Mouse (Mus musculus): ENCODE results near the gene Obsl1. TPM values are rescaled to one million over a fixed set of nuclear protein-coding genes. Genes with fewer than 3 reads are reported as not detected.

Gene Obsl1
- polyA plus RNA-seq (2015; fragmentation: Nextera tagmentation; extraction: Ambion mirVana): 25.8 and 33.9 TPM in 2 replicates

DNA sequence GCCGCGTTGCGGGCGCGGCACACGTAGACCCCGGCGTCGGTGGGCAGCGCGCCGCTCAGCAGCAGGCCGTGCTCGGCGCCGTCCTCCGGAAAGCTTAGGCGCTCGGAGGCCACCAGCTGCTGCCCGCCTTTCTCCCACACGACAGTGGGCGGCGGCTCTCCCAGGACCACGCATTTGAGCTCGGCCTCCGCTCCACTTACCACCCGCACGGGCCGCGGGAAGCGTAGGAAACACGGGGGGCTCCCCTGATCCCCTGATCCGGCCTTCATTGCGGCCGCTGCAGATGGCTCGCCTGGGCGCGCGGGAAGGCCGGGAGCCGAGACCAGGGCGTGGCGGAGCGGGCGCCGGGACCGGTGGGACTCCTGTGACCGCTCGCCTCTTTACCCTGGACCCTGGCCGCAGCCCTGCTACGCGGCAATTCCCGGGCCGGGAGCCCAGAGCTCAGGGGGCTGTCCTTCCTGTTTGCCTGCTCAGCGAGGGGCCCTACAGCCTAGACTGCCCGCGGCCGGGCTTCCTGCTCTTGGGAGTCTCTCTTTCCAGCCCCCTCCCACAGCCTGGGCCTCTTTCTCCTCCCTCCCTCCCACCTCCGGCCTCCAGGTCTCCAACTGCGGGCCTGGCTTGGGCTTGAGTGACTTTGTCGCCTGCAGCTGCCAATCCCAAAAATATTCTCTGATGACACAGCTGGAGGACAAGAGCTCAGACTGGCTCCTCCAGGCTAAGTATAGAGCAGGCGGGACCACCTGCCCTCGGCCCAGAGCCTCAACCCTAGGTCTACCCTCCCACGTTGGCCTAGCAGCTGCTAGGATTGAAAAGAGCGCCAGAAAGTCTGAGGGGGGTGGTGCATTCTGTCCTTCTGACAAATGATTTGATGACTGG, at the start of gene Obsl1:
Obsl1 (minus strand) TSS at position 497 of the 876 bp plus-strand sequence.
- 0 out of 2 replicates have a peak, but pooled peaks cover 5% of the 10 kb centered on the region for H3K36me3 ChIP-seq (ENCODE audit: insufficient read depth, low read length)
- ATAC-seq (peak; percentile 85), DNase-seq (ENCODE audit: low spot score) (peak; percentile 91)
- peak within 1 kb of the TSS; percentile 78 for H3K4me3 ChIP-seq (ENCODE audit: low read depth, low read length)
- H3K9me3 ChIP-seq (ENCODE audit: low read length): no peaks in the 10 kb centered on the region
- peak within 1 kb of the TSS; percentile 85 for H3K9ac ChIP-seq (replicated peaks; ENCODE audit: low read depth)
- TF ChIP-seq CTCF (IDR thresholded peaks at IDR 0.05): no peak
- peaks cover 2% of the 10 kb centered on the region for H3K4me1 ChIP-seq (ENCODE audit: insufficient read depth, low read depth, low read length)
- WGBS: 1% methylated on average over 40 of the region's 65 CpGs
- H3K4me2 ChIP-seq (replicated peaks; ENCODE audit: low read depth, low read length): peak within 1 kb of the TSS; percentile 95
- peak within 1 kb of the TSS; percentile 90 for H3K27ac ChIP-seq (ENCODE audit: low read length)
- H3K27me3 ChIP-seq (replicated peaks; ENCODE audit: insufficient read depth, low read length): no peaks in the 10 kb centered on the region

DNA sequence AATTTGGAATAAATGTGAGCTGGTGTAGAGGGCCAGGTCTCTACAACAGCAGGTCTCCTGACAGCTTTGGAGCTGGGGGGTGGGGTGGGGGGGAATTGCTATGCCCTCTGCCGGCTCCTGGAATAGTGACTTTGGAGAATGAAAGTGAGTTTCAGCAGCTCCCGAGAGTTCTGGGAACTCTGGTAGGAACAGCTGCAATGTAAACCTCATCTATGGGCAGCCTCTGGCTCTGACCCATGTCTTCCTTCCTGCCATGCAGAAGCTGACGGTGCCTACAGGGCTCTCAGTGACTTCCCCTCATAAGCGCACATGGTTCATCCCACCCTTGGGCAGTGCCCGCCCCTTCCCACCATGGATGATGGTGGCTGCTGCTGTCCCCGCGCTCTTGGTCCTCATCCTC, 49.4 kb upstream of the Obsl1 start:
- Histone ChIP-seq H3K9me3 (ENCODE audit: low read length) (no peaks in the 10 kb centered on the region), H3K27ac (ENCODE audit: low read length) (no peak overlapping the region), H3K4me2 (replicated peaks; ENCODE audit: low read depth, low read length) (no peak overlapping the region), H3K4me1 (ENCODE audit: insufficient read depth, low read depth, low read length) (no peaks in the 10 kb centered on the region; the same call in 1 of the 2 replicates), H3K9ac (replicated peaks; ENCODE audit: low read depth) (no peak overlapping the region), H3K36me3 (ENCODE audit: insufficient read depth, low read length) (no peaks in the 10 kb centered on the region; the same call in 1 of the 2 replicates), H3K27me3 (replicated peaks; ENCODE audit: insufficient read depth, low read length) (no peaks in the 10 kb centered on the region), H3K4me3 (ENCODE audit: low read depth, low read length) (no peak overlapping the region)
- 76% methylated on average over 7 of the region's 7 CpGs for WGBS
- TF ChIP-seq EP300 (IDR thresholded peaks at IDR 0.05): no peak
- no peak for TF ChIP-seq CTCF (IDR thresholded peaks at IDR 0.05)
- ATAC-seq (no peak), DNase-seq (ENCODE audit: low spot score) (no peak)

DNA sequence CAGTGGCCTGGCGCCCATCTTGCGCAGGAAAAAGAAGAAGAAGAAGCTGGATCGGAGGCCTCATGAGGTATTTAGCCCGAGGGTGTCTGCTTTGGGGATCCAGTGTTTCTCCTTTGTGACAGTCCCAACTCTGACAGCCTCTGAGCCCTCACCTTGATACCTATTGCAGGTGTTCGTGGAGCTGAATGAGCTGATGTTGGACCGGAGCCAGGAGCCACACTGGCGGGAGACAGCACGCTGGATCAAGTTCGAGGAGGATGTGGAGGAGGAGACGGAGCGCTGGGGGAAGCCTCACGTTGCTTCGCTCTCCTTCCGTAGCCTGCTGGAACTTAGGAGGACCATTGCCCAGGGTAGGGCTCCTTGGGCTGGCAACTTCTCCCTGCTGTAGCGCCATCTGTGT, 44.3 kb upstream of the Obsl1 start:
- DNase-seq (ENCODE audit: low spot score) (no peak), ATAC-seq (no peak)
- no peaks in the 10 kb centered on the region for H3K9me3 ChIP-seq (ENCODE audit: low read length)
- peaks cover 3% of the 10 kb centered on the region; the same call in 1 of the 2 replicates for H3K4me1 ChIP-seq (ENCODE audit: insufficient read depth, low read depth, low read length)
- 71% methylated on average over 15 of the region's 15 CpGs for WGBS
- H3K9ac ChIP-seq (replicated peaks; ENCODE audit: low read depth): no peak overlapping the region
- H3K27me3 ChIP-seq (replicated peaks; ENCODE audit: insufficient read depth, low read length): no peaks in the 10 kb centered on the region
- TF ChIP-seq CTCF (IDR thresholded peaks at IDR 0.05) (no peak), EP300 (IDR thresholded peaks at IDR 0.05) (no peak)
- H3K27ac ChIP-seq (ENCODE audit: low read length): no peak overlapping the region
- no peak overlapping the region for H3K4me2 ChIP-seq (replicated peaks; ENCODE audit: low read depth, low read length)
- H3K36me3 ChIP-seq (ENCODE audit: insufficient read depth, low read length): no peaks in the 10 kb centered on the region; the same call in 1 of the 2 replicates
- H3K4me3 ChIP-seq (ENCODE audit: low read depth, low read length): no peak overlapping the region

DNA sequence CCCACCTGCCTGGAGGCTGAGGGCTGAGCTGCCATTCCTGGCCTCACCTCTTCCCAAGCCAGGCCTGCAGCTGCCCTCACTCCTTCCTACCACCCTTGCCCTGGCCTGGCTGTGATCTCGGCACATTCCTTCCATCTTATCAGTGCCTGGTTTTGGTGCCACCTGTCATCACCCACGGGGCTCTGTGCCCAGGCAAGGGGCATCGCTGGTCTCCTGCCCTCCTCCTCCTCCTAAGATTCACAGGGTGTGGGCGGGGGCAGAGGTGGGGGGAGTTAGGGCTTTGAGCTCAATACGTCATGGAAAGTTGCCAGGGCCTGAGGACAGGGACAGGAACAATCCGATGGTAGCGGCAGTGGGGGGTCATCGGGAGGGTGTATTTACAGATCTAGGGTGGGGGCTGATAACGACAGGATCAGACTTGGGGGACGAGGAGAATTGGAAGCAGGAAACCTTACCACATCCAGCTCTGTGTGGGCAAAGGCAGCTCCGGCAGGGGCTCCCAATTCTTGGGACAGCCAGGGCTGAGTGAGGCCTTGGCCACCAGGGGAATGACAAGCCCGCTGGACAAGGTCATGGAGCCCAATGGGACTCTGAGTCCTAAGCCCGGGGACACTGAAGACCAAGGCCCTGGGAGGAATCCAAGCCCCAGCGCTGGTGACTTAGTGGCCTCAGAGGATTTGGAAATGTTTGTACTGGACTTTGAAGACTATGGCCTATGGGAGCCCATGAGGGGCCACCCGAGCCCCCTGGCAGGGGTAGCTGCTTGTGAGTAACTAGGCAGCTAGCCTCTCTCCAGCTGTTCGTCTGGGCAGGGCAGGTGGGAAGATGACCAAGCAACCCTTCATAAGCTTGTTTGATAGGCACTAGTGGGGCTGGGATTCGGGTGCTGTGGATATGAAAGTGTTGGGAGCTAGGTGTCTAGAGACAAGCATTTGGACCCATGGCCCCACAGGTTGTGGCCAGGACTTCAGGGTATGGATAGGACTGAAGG, 43.3 kb upstream of the Obsl1 start:
- no peaks in the 10 kb centered on the region for H3K36me3 ChIP-seq (ENCODE audit: insufficient read depth, low read length)
- 69% methylated on average over 16 of the region's 17 CpGs for WGBS
- DNase-seq (ENCODE audit: low spot score): no peak
- no peak overlapping the region for H3K9ac ChIP-seq (replicated peaks; ENCODE audit: low read depth)
- no peak for ATAC-seq
- no peak overlapping the region for H3K4me3 ChIP-seq (ENCODE audit: low read depth, low read length)
- H3K4me2 ChIP-seq (replicated peaks; ENCODE audit: low read depth, low read length): no peak overlapping the region
- no peaks in the 10 kb centered on the region for H3K27me3 ChIP-seq (replicated peaks; ENCODE audit: insufficient read depth, low read length)
- peaks cover 3% of the 10 kb centered on the region; the same call in 1 of the 2 replicates for H3K4me1 ChIP-seq (ENCODE audit: insufficient read depth, low read depth, low read length)
- no peak overlapping the region for H3K27ac ChIP-seq (ENCODE audit: low read length)
- H3K9me3 ChIP-seq (ENCODE audit: low read length): no peaks in the 10 kb centered on the region
- TF ChIP-seq EP300 (IDR thresholded peaks at IDR 0.05) (no peak), CTCF (IDR thresholded peaks at IDR 0.05) (no peak)

DNA sequence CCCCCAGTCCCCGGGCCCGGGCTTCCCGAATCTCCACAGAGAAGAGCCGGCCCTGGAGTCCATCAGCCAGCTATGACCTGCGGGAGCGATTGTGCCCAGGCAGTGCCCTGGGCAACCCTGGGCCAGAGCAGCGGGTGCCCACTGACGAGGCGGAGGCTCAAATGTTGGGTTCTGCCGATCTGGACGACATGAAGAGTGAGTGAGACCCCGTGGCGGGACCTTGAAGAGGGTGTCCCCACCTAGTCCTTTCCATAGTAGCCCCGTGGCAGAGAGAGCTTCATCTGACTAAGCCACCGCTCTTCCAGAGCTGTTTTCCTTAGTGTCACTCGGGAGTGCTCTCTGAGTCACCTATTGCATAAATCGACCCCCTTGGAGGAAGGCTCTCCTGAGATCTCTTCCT, 42.6 kb upstream of the Obsl1 start:
- Histone ChIP-seq H3K9me3 (ENCODE audit: low read length) (no peaks in the 10 kb centered on the region), H3K4me1 (ENCODE audit: insufficient read depth, low read depth, low read length) (peaks cover 3% of the 10 kb centered on the region; the same call in 1 of the 2 replicates), H3K36me3 (ENCODE audit: insufficient read depth, low read length) (no peaks in the 10 kb centered on the region), H3K4me2 (replicated peaks; ENCODE audit: low read depth, low read length) (no peak overlapping the region), H3K27me3 (replicated peaks; ENCODE audit: insufficient read depth, low read length) (no peaks in the 10 kb centered on the region), H3K27ac (ENCODE audit: low read length) (no peak overlapping the region), H3K9ac (replicated peaks; ENCODE audit: low read depth) (no peak overlapping the region), H3K4me3 (ENCODE audit: low read depth, low read length) (no peak overlapping the region)
- ATAC-seq (no peak), DNase-seq (ENCODE audit: low spot score) (no peak)
- WGBS: 85% methylated on average over 17 of the region's 17 CpGs
- TF ChIP-seq CTCF (IDR thresholded peaks at IDR 0.05) (no peak), EP300 (IDR thresholded peaks at IDR 0.05) (no peak)

DNA sequence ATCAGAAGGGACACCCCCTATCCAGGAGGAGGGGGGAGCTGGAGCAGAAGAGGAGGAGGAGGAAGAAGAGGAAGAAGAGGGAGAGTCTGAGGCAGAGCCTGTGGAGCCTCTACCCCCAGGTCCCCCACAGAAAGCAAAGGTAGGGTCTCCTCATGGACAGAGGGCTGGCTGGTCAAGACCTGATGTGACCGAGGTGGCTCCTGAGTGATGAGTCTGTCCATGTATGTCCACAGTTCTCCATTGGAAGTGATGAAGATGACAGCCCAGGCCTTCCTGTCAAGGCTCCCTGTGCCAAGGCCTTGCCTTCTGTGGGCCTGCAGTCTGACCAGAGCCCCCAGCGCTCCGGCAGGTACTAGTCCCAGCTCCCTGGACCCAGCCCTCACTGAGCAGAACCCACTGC, 41.8 kb upstream of the Obsl1 start:
- ATAC-seq (no peak), DNase-seq (ENCODE audit: low spot score) (no peak)
- Histone ChIP-seq H3K4me1 (ENCODE audit: insufficient read depth, low read depth, low read length) (peaks cover 3% of the 10 kb centered on the region; the same call in 1 of the 2 replicates), H3K36me3 (ENCODE audit: insufficient read depth, low read length) (no peaks in the 10 kb centered on the region), H3K4me2 (replicated peaks; ENCODE audit: low read depth, low read length) (no peak overlapping the region), H3K4me3 (ENCODE audit: low read depth, low read length) (no peak overlapping the region), H3K9me3 (ENCODE audit: low read length) (no peaks in the 10 kb centered on the region), H3K9ac (replicated peaks; ENCODE audit: low read depth) (no peak overlapping the region), H3K27me3 (replicated peaks; ENCODE audit: insufficient read depth, low read length) (no peaks in the 10 kb centered on the region), H3K27ac (ENCODE audit: low read length) (no peak overlapping the region)
- TF ChIP-seq EP300 (IDR thresholded peaks at IDR 0.05) (no peak), CTCF (IDR thresholded peaks at IDR 0.05) (no peak)
- 87% methylated on average over 3 of the region's 3 CpGs for WGBS

Measured in lung, postnatal 0 days (tissue).